Mouse (Mus musculus) embryonic facial prominence, embryonic 11.5 days (tissue): ENCODE data around the gene Atxn10. TPM values are rescaled to one million over a fixed set of nuclear protein-coding genes. Genes with fewer than 3 reads are reported as not detected.
A peak's percentile ranks its signal among the peaks of the same experiment; 100 is the strongest.

Experiments
- ATAC-seq: fragments of 200-750 bp; cut with Nextera tagmentation; replicated peaks from 2 replicates; pipeline ENCODE4 v1.8.0; 2017; ENCODE audit warnings: low read depth; ENCODE audit not compliant: insufficient number of reproducible peaks, low FRiP score, low TSS enrichment
- DNase-seq: peaks from one replicate; pipeline ENCODE4 v3.0.0-alpha.2; 2015; ENCODE audit warnings: low spot score
- H3K27ac ChIP-seq: fragments of 300-500 bp; sonication (generic); replicated peaks from 2 replicates; pipeline ENCODE4 v1.5.1; 2014; ENCODE audit warnings: mild to moderate bottlenecking, low read depth, low read length, control low read depth
- H3K27me3 ChIP-seq: fragments of 300-500 bp; sonication (generic); 2 replicates; pipeline ENCODE4 v1.6.1; 2014; ENCODE audit warnings: mild to moderate bottlenecking, low read length, moderate library complexity, mixed read lengths; ENCODE audit not compliant: control insufficient read depth, insufficient read depth
- H3K36me3 ChIP-seq: fragments of 300-500 bp; sonication (generic); replicated peaks from 2 replicates; pipeline ENCODE4 v1.6.1; 2014; ENCODE audit warnings: low read depth, mild to moderate bottlenecking, low read length, moderate library complexity, mixed read lengths; ENCODE audit not compliant: control insufficient read depth, insufficient read depth
- H3K4me1 ChIP-seq: fragments of 300-500 bp; sonication (generic); 2 replicates; pipeline ENCODE4 v1.6.1; 2014; ENCODE audit warnings: low read length, mixed read lengths; ENCODE audit not compliant: control insufficient read depth, insufficient read depth
- H3K4me2 ChIP-seq: fragments of 300-500 bp; sonication (generic); 2 replicates; pipeline ENCODE4 v1.6.1; 2014; ENCODE audit warnings: low read depth, mild to moderate bottlenecking, control low read depth, low read length, moderate library complexity
- H3K4me3 ChIP-seq: fragments of 300-500 bp; sonication (generic); 2 replicates; pipeline ENCODE4 v1.5.1; 2014; ENCODE audit warnings: low read depth, low read length, control low read depth
- H3K9ac ChIP-seq: fragments of 300-500 bp; sonication (generic); replicated peaks from 2 replicates; pipeline ENCODE4 v1.6.1; 2014; ENCODE audit warnings: mild to moderate bottlenecking, control low read depth, low read length
- H3K9me3 ChIP-seq: fragments of 300-500 bp; sonication (generic); replicated peaks from 2 replicates; pipeline ENCODE4 v1.6.1; 2016; ENCODE audit warnings: mild to moderate bottlenecking, low read length, inconsistent platforms, mixed read lengths; ENCODE audit not compliant: control insufficient read depth
- WGBS: fragments of 180-500 bp; shearing (Covaris S2); extraction: QIAGEN DNeasy Blood & Tissue Kit; methylation state at CpG from one replicate; pipeline ENCODE4 v1.1.7; 2014; 5-methylcytosine and 5-hydroxymethylcytosine counted together
- polyA plus RNA-seq: library from polyadenylated mRNA; unstranded; fragments of >200 nt; fragmentation: Nextera tagmentation; extraction: Ambion mirVana; gene quantifications from 2 replicates; pipeline ENCODE4 v1.2.1, GENCODE M21; 2014

Atxn10 gene
- polyA plus RNA-seq, 1 experiment from 2014 or later = 378 TPM

DNA sequence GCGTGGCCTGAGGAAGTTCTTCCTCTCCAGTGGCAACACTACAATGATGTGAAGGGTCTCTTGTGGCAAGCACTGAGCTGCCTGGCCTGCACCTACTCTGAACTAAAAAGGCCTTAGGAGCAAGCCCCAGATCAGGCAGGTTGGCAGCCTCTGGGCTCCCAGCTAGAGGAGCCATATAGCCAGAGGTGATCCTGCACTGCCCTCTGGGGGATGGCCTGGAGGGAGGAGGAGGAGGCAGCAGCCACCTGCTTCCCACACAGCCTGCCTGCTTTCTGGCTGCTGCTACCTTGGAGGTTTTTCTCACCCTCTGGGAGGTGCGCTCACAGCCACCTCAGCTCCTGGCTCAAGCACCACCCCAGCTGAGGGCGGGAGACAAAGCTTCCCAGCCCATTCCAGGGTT lies 144.6 kb downstream of the Atxn10 start:
- no peaks in the 10 kb centered on the region for H3K9me3 ChIP-seq
- WGBS = 27% methylated on average over 3 of the region's 3 CpGs
- no peak overlapping the region for H3K9ac ChIP-seq
- H3K4me2 ChIP-seq = no peak overlapping the region
- H3K4me3 ChIP-seq = no peak overlapping the region
- ATAC-seq (0 out of 2 replicates have a peak, but pooled peaks have one; percentile 14), DNase-seq (peak; percentile 34)
- no peaks in the 10 kb centered on the region for H3K27me3 ChIP-seq
- no peaks in the 10 kb centered on the region; the same call in 1 of the 2 replicates for H3K4me1 ChIP-seq
- no peak overlapping the region for H3K27ac ChIP-seq
- no peaks in the 10 kb centered on the region for H3K36me3 ChIP-seq

DNA sequence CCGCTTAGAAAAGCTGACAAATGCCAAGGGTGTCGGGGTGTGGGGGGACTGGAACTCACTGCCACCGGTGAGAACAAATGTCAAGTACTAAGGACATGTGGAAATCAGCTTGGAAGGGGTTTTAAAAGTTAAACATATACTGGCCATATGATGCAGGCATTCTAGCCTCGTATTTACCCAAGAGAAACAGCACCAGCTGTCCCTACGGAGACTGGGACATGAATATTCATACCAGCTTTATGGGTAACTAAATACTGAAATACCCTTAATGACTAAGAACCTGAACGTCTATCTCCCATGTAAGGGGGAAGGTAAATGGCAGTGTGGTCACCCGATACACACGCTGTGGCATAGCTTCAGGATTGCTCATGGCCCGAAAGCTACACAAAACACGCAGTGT lies 152.9 kb downstream of the Atxn10 start:
- Histone ChIP-seq H3K36me3 (no peaks in the 10 kb centered on the region), H3K27ac (no peak overlapping the region), H3K9ac (no peak overlapping the region), H3K9me3 (no peaks in the 10 kb centered on the region), H3K4me3 (no peak overlapping the region), H3K4me2 (no peak overlapping the region), H3K27me3 (0 out of 2 replicates have a peak, but pooled peaks cover 3% of the 10 kb centered on the region), H3K4me1 (no peaks in the 10 kb centered on the region)
- DNase-seq (no peak), ATAC-seq (no peak)
- 77% methylated on average over 10 of the region's 10 CpGs for WGBS

GRCm38 (mm10) chr15:85489751-85490150 lies 153.7 kb downstream of the Atxn10 start:
- H3K27ac ChIP-seq = no peak overlapping the region
- 76% methylated on average over 7 of the region's 7 CpGs for WGBS
- H3K27me3 ChIP-seq = 0 out of 2 replicates have a peak, but pooled peaks cover 3% of the 10 kb centered on the region
- no peak overlapping the region for H3K4me2 ChIP-seq
- ATAC-seq (no peak), DNase-seq (no peak)
- 0 out of 2 replicates have a peak, but pooled peaks cover 2% of the 10 kb centered on the region for H3K4me1 ChIP-seq
- no peak overlapping the region for H3K9ac ChIP-seq
- H3K36me3 ChIP-seq = no peaks in the 10 kb centered on the region
- H3K4me3 ChIP-seq = no peak overlapping the region
- no peaks in the 10 kb centered on the region for H3K9me3 ChIP-seq

DNA sequence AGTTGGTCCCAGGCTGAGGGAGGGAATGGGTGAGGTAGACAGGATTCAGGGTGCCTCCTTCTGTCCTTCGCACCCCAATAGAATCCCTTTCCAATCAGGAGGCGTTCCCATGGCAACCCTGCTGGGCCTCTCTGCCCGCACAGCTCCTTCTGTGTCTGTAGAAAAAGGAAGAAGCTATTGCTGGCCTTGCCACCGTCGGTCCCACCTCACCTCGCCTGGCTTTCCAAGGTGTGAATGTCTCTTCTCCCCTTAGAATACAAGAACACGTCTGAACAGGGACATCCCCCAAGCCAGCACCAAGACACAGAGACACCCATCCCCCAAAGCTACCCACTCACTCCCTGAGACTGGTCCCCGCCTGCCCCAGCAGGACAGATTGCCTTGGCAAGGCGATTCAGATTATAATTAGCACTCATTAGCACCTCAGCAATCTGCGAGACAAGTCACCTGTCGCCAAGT lies 158.1 kb downstream of the Atxn10 start:
- no peaks in the 10 kb centered on the region for H3K9me3 ChIP-seq
- H3K9ac ChIP-seq = no peak overlapping the region
- H3K4me3 ChIP-seq = no peak overlapping the region
- WGBS = 8% methylated on average over 11 of the region's 11 CpGs
- H3K36me3 ChIP-seq = no peaks in the 10 kb centered on the region
- no peak overlapping the region for H3K27ac ChIP-seq
- DNase-seq = no peak
- ATAC-seq = no peak
- H3K27me3 ChIP-seq = 0 out of 2 replicates have a peak, but pooled peaks cover 3% of the 10 kb centered on the region
- H3K4me2 ChIP-seq = no peak overlapping the region
- peaks cover 6% of the 10 kb centered on the region; the same call in 1 of the 2 replicates for H3K4me1 ChIP-seq

- no peak for DNase-seq
- no peak overlapping the region for H3K4me2 ChIP-seq
- H3K36me3 ChIP-seq = no peaks in the 10 kb centered on the region
- H3K9me3 ChIP-seq = no peaks in the 10 kb centered on the region
- H3K4me3 ChIP-seq = no peak overlapping the region
- no peak overlapping the region for H3K9ac ChIP-seq
- H3K27ac ChIP-seq = no peak overlapping the region
- ATAC-seq = peak; percentile 51; the same call in 1 of the 2 replicates
- 73% methylated on average over 4 of the region's 4 CpGs for WGBS
- 0 out of 2 replicates have a peak, but pooled peaks cover 3% of the 10 kb centered on the region for H3K27me3 ChIP-seq
- H3K4me1 ChIP-seq = peaks cover 6% of the 10 kb centered on the region; the same call in 1 of the 2 replicates
Observed at GRCm38 (mm10) chr15:85497548-85497947, 161.5 kb downstream of the Atxn10 start.

GRCm38 (mm10) chr15:85497981-85498475 lies 162.0 kb downstream of the Atxn10 start:
- Histone ChIP-seq H3K9me3 (no peaks in the 10 kb centered on the region), H3K27ac (no peak overlapping the region), H3K4me1 (peaks cover 6% of the 10 kb centered on the region; the same call in 1 of the 2 replicates), H3K4me3 (no peak overlapping the region), H3K4me2 (no peak overlapping the region), H3K9ac (no peak overlapping the region), H3K36me3 (no peaks in the 10 kb centered on the region), H3K27me3 (0 out of 2 replicates have a peak, but pooled peaks cover 3% of the 10 kb centered on the region)
- ATAC-seq (peak; percentile 80), DNase-seq (peak; percentile 43)
- 34% methylated on average over 10 of the region's 10 CpGs for WGBS

GRCm38 (mm10) chr15:85500267-85500666 lies 164.2 kb downstream of the Atxn10 start:
- H3K4me3 ChIP-seq = no peak overlapping the region
- DNase-seq (no peak), ATAC-seq (no peak)
- H3K9me3 ChIP-seq = no peaks in the 10 kb centered on the region
- H3K36me3 ChIP-seq = no peaks in the 10 kb centered on the region
- no peak overlapping the region for H3K9ac ChIP-seq
- 81% methylated on average over 10 of the region's 10 CpGs for WGBS
- H3K27ac ChIP-seq = no peak overlapping the region
- H3K27me3 ChIP-seq = no peaks in the 10 kb centered on the region
- H3K4me1 ChIP-seq = peaks cover 4% of the 10 kb centered on the region; the same call in 1 of the 2 replicates
- H3K4me2 ChIP-seq = no peak overlapping the region

GRCm38 (mm10) chr15:85503127-85503526 lies 167.1 kb downstream of the Atxn10 start, which contains the start of gene 7530416G11Rik:
Gene 7530416G11Rik, minus strand, starts transcription at chr15:85503227.
- no peaks in the 10 kb centered on the region for H3K9me3 ChIP-seq
- WGBS = 86% methylated on average over 8 of the region's 8 CpGs
- no peaks in the 10 kb centered on the region for H3K36me3 ChIP-seq
- no peak within 1 kb of the TSS for H3K4me3 ChIP-seq
- no peak within 1 kb of the TSS for H3K27ac ChIP-seq
- H3K9ac ChIP-seq = no peak within 1 kb of the TSS
- peaks cover 1% of the 10 kb centered on the region; the same call in 1 of the 2 replicates for H3K4me1 ChIP-seq
- DNase-seq (no peak), ATAC-seq (no peak)
- H3K4me2 ChIP-seq = no peak within 1 kb of the TSS
- H3K27me3 ChIP-seq = no peaks in the 10 kb centered on the region
